Mouse (Mus musculus) heart, embryonic 12.5 days (tissue): ENCODE measurements around the gene Zfp36. TPM values are rescaled to one million over a fixed set of nuclear protein-coding genes. Genes with fewer than 3 reads are reported as not detected.

Source experiments
- ATAC-seq: fragments of 200-750 bp; cut with Nextera tagmentation; 2 replicates; pipeline ENCODE4 v1.8.0; 2017; ENCODE audit warnings: moderate TSS enrichment, moderate library complexity; ENCODE audit not compliant: insufficient number of reproducible peaks, low FRiP score
- H3K27ac ChIP-seq: fragments of 300-500 bp; sonication (generic); 2 replicates; pipeline ENCODE4 v1.5.1; 2016; ENCODE audit warnings: mild to moderate bottlenecking, moderate library complexity; ENCODE audit not compliant: poor library complexity, severe bottlenecking
- H3K27me3 ChIP-seq: fragments of 300-500 bp; sonication (generic); replicated peaks from 2 replicates; pipeline ENCODE4 v1.6.1; 2016; ENCODE audit warnings: mild to moderate bottlenecking, moderate library complexity
- H3K36me3 ChIP-seq: fragments of 300-500 bp; sonication (generic); 2 replicates; pipeline ENCODE4 v1.6.1; 2016; ENCODE audit warnings: mild to moderate bottlenecking, moderate library complexity
- H3K4me1 ChIP-seq: fragments of 300-500 bp; sonication (generic); replicated peaks from 2 replicates; pipeline ENCODE4 v1.6.1; 2016; ENCODE audit warnings: mild to moderate bottlenecking
- H3K4me2 ChIP-seq: fragments of 300-500 bp; sonication (generic); 2 replicates; pipeline ENCODE4 v1.6.1; 2016; ENCODE audit warnings: mild to moderate bottlenecking, moderate library complexity
- H3K4me3 ChIP-seq: fragments of 300-500 bp; sonication (generic); 2 replicates; pipeline ENCODE4 v1.5.1; 2016; ENCODE audit warnings: mild to moderate bottlenecking
- H3K9ac ChIP-seq: fragments of 300-500 bp; sonication (generic); 2 replicates; pipeline ENCODE4 v1.6.1; 2016; ENCODE audit warnings: mild to moderate bottlenecking, moderate library complexity
- H3K9me3 ChIP-seq: fragments of 300-500 bp; sonication (generic); replicated peaks from 2 replicates; pipeline ENCODE4 v1.6.1; 2016; ENCODE audit warnings: mild to moderate bottlenecking, moderate library complexity
- WGBS: fragments of 180-500 bp; shearing (Covaris S2); methylation state at CpG from one replicate; pipeline ENCODE4 v1.1.7; 2016; 5-methylcytosine and 5-hydroxymethylcytosine counted together
- polyA plus RNA-seq: library from polyadenylated mRNA; unstranded; fragments of >200 nt; fragmentation: Nextera tagmentation; extraction: Ambion mirVana; gene quantifications from 2 replicates; pipeline ENCODE4 v1.2.1, GENCODE M21; 2016

Gene Zfp36
- polyA plus RNA-seq, 1 experiment from 2014 or later: 15.9 TPM

DNA sequence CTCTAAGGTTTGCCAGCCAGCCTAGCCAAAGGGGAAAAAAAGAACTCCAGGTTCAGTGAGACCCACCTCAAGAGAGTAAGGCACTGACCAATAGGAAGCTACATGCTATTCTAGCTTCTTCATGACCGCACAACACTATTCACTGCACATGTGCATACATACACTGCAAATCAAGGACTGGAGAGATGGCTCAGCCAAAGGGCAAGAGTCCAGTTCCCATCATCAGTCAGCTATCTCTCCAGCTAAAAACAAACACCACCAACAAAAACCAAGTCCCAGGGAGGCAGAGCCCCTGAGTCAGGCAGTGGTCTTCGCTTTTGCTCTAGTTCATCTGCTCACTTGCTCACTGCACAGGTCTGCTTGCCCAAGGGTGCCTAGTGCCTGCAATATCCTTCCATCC lies 51.8 kb downstream of the Zfp36 start:
- ATAC-seq: no peak
- Histone ChIP-seq H3K27me3 (no peaks in the 10 kb centered on the region), H3K36me3 (peaks cover 90% of the 10 kb centered on the region), H3K4me1 (no peaks in the 10 kb centered on the region), H3K4me3 (no peak overlapping the region), H3K4me2 (no peak overlapping the region), H3K9ac (no peak overlapping the region), H3K9me3 (no peaks in the 10 kb centered on the region), H3K27ac (no peak overlapping the region)
- 92% methylated on average over 2 of the region's 2 CpGs for WGBS

Other genes with a start within 250 kb of the Zfp36 start
- 92.1 TPM in 2 replicates for gene Fbl, start 210.5 kb downstream of the Zfp36 start, polyA plus RNA-seq
- 9.1 and 11.4 TPM in 2 replicates for gene Dyrk1b, start 200.8 kb downstream of the Zfp36 start, polyA plus RNA-seq
- gene Eid2, start 112.4 kb downstream of the Zfp36 start, polyA plus RNA-seq: 7.4 and 8.7 TPM in 2 replicates
- gene Eid2b, start 102.5 kb downstream of the Zfp36 start, polyA plus RNA-seq: 8.2 and 8.8 TPM in 2 replicates
- not detected in 2 replicates for gene Selenov, start 89.1 kb downstream of the Zfp36 start, polyA plus RNA-seq
- 0.26 TPM in 1 of 2 replicates, not detected in the other for gene Dll3, start 78.0 kb downstream of the Zfp36 start, polyA plus RNA-seq
- gene Timm50, start 68.2 kb downstream of the Zfp36 start, polyA plus RNA-seq: 133 and 136 TPM in 2 replicates
- 73.4 and 76.7 TPM in 2 replicates for gene Supt5, start 41.5 kb downstream of the Zfp36 start, polyA plus RNA-seq
- 629 and 630 TPM in 2 replicates for gene Rps16, start 29.6 kb downstream of the Zfp36 start, polyA plus RNA-seq
- 58.0 and 65.3 TPM in 2 replicates for gene Plekhg2, start 7.7 kb downstream of the Zfp36 start, polyA plus RNA-seq
- 45.4 and 46.5 TPM in 2 replicates for gene Med29, start 12.5 kb upstream of the Zfp36 start, polyA plus RNA-seq
- gene Paf1, start 12.7 kb upstream of the Zfp36 start, polyA plus RNA-seq: 68.5 and 70.4 TPM in 2 replicates
- 4.9 and 5.4 TPM in 2 replicates for gene Gmfg, start 57.2 kb upstream of the Zfp36 start, polyA plus RNA-seq
- gene Lrfn1, start 71.7 kb upstream of the Zfp36 start, polyA plus RNA-seq: 1.5 and 2.0 TPM in 2 replicates
- gene Ifnl2, start 130.2 kb upstream of the Zfp36 start, polyA plus RNA-seq: not detected in 2 replicates
- not detected in 2 replicates for gene Ifnl3, start 142.6 kb upstream of the Zfp36 start, polyA plus RNA-seq
- gene Sycn, start 160.6 kb upstream of the Zfp36 start, polyA plus RNA-seq: not detected in 2 replicates
- gene Nccrp1, start 167.0 kb upstream of the Zfp36 start, polyA plus RNA-seq: not detected in 2 replicates
- 29.0 and 29.5 TPM in 2 replicates for gene Samd4b, start 217.9 kb upstream of the Zfp36 start, polyA plus RNA-seq
- 32.7 TPM in 2 replicates for gene Pak4, start 217.9 kb upstream of the Zfp36 start, polyA plus RNA-seq